Mouse (Mus musculus): ENCODE measurements around the gene Gm14325. TPM values are rescaled to one million over a fixed set of nuclear protein-coding genes. Genes with fewer than 3 reads are reported as not detected.
"Not testable (repeated sequence)": the region's sequence is repeated elsewhere in the genome, so short reads cannot be mapped to it uniquely, and the experiment has no call there.

Gm14325 gene
- 38.0 TPM for polyA plus RNA-seq (2021)

DNA sequence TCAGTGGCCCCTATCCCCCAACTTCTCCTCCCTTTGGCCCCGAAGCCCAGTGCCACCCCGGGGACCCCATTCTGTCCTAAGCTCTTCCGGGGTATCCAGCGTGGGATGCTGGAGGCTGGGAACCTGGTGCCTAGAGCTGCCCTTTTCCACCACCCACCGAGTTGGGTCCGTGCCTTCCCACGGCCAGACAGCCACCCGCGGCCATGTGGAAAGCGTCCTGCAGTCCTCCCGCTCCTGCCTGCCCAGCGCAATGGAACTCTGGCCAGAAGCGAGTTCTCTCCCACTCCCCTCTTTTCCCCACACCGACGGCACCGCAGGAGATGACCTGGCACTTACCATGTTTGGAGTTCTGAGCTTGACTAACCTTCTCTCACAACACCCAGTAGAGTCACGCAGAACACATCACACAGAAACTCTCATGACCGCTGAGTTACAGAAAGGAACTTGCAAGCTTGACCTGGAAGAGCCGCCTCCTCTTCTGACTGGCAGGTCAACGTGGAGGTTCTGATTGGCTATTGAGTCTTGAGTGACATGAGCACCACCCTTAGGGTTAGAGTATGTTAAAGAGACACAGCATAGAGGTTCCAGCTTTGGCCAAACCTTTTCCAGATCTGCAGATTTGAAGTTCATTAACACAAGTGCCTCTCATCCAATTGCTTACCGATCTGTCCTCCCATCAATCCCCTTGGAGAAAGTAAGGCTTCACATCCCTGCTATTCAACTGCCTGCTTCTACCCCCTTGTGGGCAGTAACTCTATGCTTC, at the start of gene Gm14325:
Gene Gm14325, minus strand, starts transcription at position 436 of the 763 bp plus-strand sequence.
- peak; percentile 13 for TF ChIP-seq CTCF (IDR thresholded peaks at IDR 0.05)
- DNase-seq (ENCODE audit: low read depth, low spot score) = peak; percentile 9
- ATAC-seq; POLR2A ChIA-PET; H3K27me3 ChIP-seq; in situ Hi-C loops (cut with MboI; ENCODE audit: low pct_unique_long_range_greater_than_20kb); CTCF ChIA-PET: not testable (repeated sequence)

GRCm38 (mm10) chr2:177887743-177888142, 47.6 kb upstream of the Gm14325 start:
- DNase-seq (ENCODE audit: low read depth, low spot score); ATAC-seq; in situ Hi-C loops (cut with MboI; ENCODE audit: low pct_unique_long_range_greater_than_20kb); CTCF ChIA-PET; H3K27me3 ChIP-seq; POLR2A ChIA-PET: not testable (repeated sequence)

- ATAC-seq; CTCF ChIA-PET; H3K27me3 ChIP-seq; in situ Hi-C loops (cut with MboI; ENCODE audit: low pct_unique_long_range_greater_than_20kb); POLR2A ChIA-PET; DNase-seq (ENCODE audit: low read depth, low spot score): not testable (repeated sequence)
Observed at GRCm38 (mm10) chr2:177862254-177862653, 22.1 kb upstream of the Gm14325 start.

GRCm38 (mm10) chr2:177843666-177844065, 3.5 kb upstream of the Gm14325 start:
- CTCF ChIA-PET; POLR2A ChIA-PET; in situ Hi-C loops (cut with MboI; ENCODE audit: low pct_unique_long_range_greater_than_20kb): not testable (repeated sequence)

DNA sequence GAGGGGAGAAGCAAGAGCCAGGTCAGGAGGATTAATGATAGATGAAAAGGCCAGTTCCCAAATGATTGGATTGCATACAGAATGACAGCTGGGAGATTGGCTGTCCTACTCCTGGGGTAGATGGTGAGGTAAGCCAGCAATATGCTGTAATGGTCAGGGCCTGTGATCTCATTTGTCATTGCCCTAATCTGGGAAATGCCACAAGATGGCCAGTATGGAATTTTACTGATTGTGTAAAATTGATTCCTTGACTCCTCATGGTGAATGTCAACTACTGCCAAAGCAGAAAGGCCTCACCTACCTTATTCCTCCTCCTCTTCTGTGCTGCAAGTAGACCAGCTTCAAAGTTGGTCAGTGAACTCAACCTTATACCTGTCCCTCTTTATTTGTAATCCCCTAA, 3.4 kb downstream of the Gm14325 start:
- ATAC-seq; POLR2A ChIA-PET; DNase-seq (ENCODE audit: low read depth, low spot score); in situ Hi-C loops (cut with MboI; ENCODE audit: low pct_unique_long_range_greater_than_20kb); H3K27me3 ChIP-seq; CTCF ChIA-PET: not testable (repeated sequence)

More at GRCm38 (mm10) chr2:177843666-177844065, 3.5 kb upstream of the Gm14325 start:
- DNase-seq (ENCODE audit: low read depth, low spot score); H3K27me3 ChIP-seq; ATAC-seq: not testable (repeated sequence)

DNA sequence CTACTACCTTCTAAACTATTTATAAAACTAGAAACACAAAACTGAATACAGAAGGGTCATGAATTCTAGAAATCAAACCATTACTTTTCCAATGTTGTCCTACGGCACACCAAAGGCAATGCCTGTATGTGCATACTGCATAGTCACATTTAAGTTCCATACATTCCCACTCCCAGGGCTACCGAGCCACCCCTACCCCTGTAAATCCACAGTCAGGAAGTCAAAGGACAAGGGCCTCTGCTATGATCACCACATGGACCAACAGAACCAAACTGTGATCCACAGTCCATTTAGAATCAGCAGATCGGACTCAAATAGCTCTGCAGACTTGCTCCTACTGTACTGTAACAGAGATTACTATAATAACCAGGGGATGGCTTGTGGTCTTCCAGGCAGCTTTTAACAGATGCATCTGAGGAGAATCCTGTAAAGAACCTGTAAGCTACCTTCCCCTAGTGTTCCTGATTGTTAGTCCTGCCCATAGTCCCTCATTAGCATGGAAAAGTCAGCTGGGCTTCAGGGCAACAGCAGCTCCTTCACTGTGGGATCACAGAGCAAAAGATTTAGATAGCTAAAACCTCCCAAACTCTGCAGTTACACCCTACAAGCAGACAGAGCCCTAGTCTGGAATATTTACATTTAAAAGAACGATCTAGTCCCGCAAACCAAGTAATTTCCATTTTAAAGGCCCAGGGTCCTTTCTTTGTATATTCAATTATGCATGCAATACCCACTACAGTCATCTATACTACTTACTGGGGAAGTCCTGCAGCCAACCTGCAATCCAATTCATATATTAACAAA, 4.2 kb downstream of the Gm14325 start:
- H3K27me3 ChIP-seq; in situ Hi-C loops (cut with MboI; ENCODE audit: low pct_unique_long_range_greater_than_20kb); ATAC-seq; CTCF ChIA-PET; DNase-seq (ENCODE audit: low read depth, low spot score); POLR2A ChIA-PET: not testable (repeated sequence)

GRCm38 (mm10) chr2:177821952-177822351, 18.2 kb downstream of the Gm14325 start:
- in situ Hi-C loops (cut with MboI; ENCODE audit: low pct_unique_long_range_greater_than_20kb); ATAC-seq; H3K27me3 ChIP-seq; CTCF ChIA-PET; POLR2A ChIA-PET; DNase-seq (ENCODE audit: low read depth, low spot score): not testable (repeated sequence)

- DNase-seq (ENCODE audit: low read depth, low spot score); H3K27me3 ChIP-seq; CTCF ChIA-PET; in situ Hi-C loops (cut with MboI; ENCODE audit: low pct_unique_long_range_greater_than_20kb); ATAC-seq; POLR2A ChIA-PET: not testable (repeated sequence)
Observed at GRCm38 (mm10) chr2:177806170-177806569, 34.0 kb downstream of the Gm14325 start.

DNA sequence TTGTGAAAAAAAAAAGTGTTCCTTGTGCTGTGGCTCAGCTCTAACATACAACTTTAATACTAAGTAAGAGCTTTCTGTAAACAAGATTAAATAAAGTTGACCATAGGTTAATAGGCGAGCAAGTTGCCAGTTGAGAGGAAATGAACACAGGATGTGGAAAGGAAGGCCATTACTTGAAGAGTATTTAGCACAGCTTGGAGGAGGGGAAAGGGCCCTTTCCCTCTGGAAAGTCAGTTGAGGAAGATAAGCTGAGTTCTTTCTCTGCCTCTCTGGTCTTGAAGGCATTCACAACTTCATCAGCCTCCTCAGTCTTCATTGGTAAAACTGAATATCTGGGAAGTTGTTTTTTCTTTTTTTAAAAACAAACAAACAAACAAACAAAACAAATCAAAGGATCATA, 52.8 kb downstream of the Gm14325 start:
- DNase-seq (ENCODE audit: low read depth, low spot score); H3K27me3 ChIP-seq; in situ Hi-C loops (cut with MboI; ENCODE audit: low pct_unique_long_range_greater_than_20kb); POLR2A ChIA-PET; ATAC-seq; CTCF ChIA-PET: not testable (repeated sequence)

Other genes starting within 250 kb of the Gm14325 start
- 9.1 TPM for gene Gm14322, start 81.0 kb downstream of the Gm14325 start, polyA plus RNA-seq (2021)
- gene Gm14327, start 56.8 kb upstream of the Gm14325 start, polyA plus RNA-seq (2021) = 1.7 TPM
- gene Zfp972, start 85.3 kb upstream of the Gm14325 start, polyA plus RNA-seq (2021) = 0.14 TPM
- 11.4 TPM for gene Gm14326, start 117.0 kb upstream of the Gm14325 start, polyA plus RNA-seq (2021)
- gene Zfp971, start 182.9 kb upstream of the Gm14325 start, polyA plus RNA-seq (2021) = 9.2 TPM
- 28.5 TPM for gene Zfp931, start 238.1 kb upstream of the Gm14325 start, polyA plus RNA-seq (2021)